Mouse (Mus musculus): ENCODE data around the gene Gm11096. TPM values are rescaled to one million over a fixed set of nuclear protein-coding genes. Genes with fewer than 3 reads are reported as not detected.

Gene Gm11096
- polyA plus RNA-seq, 1 experiment from 2014 or later: not detected

GRCm38 (mm10) chr17:81481843-81482490 is 40.4 kb downstream of the Gm11096 start:
- DNase-seq: no peak

GRCm38 (mm10) chr17:81486388-81486787 is 44.8 kb downstream of the Gm11096 start:
- Histone ChIP-seq H3K4me2 (no peak overlapping the region), H3K9ac (no peak overlapping the region), H3K4me1 (replicated peaks) (no peaks in the 10 kb centered on the region), H3K27ac (no peak overlapping the region), H3K9me3 (replicated peaks) (no peaks in the 10 kb centered on the region), H3K27me3 (no peaks in the 10 kb centered on the region), H3K36me3 (no peaks in the 10 kb centered on the region), H3K4me3 (replicated peaks) (no peak overlapping the region)
- ATAC-seq (ENCODE audit: low read depth): no peak
- WGBS (ENCODE audit: insufficient replicate concordance): 44% methylated on average over 1 of the region's 1 CpGs
- no peak for DNase-seq

More at GRCm38 (mm10) chr17:81481843-81482490, 40.4 kb downstream of the Gm11096 start:
- ATAC-seq (ENCODE audit: low read depth): no peak
- WGBS (ENCODE audit: insufficient replicate concordance): 67% methylated on average over 11 of the region's 11 CpGs
- Histone ChIP-seq H3K4me3 (replicated peaks) (no peak overlapping the region), H3K9me3 (replicated peaks) (no peaks in the 10 kb centered on the region), H3K9ac (no peak overlapping the region), H3K4me1 (replicated peaks) (no peaks in the 10 kb centered on the region), H3K27ac (no peak overlapping the region), H3K4me2 (no peak overlapping the region), H3K27me3 (no peaks in the 10 kb centered on the region), H3K36me3 (no peaks in the 10 kb centered on the region)

Data from liver, embryonic 13.5 days (tissue).